Mouse (Mus musculus) thymus, adult 2 months (tissue): ENCODE results near the gene Ube2e1.

Source experiments
- CTCF ChIP-seq: fragments of 200-500 bp; IDR thresholded peaks from 2 replicates; pipeline ENCODE4 v1.5.1; 2012; ENCODE audit warnings: mild to moderate bottlenecking, control low read depth, low read length, moderate library complexity, borderline replicate concordance; ENCODE audit not compliant: control insufficient read depth, poor library complexity, insufficient read depth; ENCODE audit errors: extremely low read depth
- POLR2A ChIP-seq: fragments of 200-500 bp; IDR thresholded peaks from 2 replicates; pipeline ENCODE4 v1.6.1; 2012; ENCODE audit warnings: mild to moderate bottlenecking, low read length, control low read depth, moderate library complexity; ENCODE audit not compliant: control insufficient read depth, poor library complexity, insufficient read depth; ENCODE audit errors: extremely low read depth

- TF ChIP-seq CTCF = no peak
- no peak for TF ChIP-seq POLR2A
Measured at GRCm38 (mm10) chr14:18377944-18378575, 46.4 kb upstream of the Ube2e1 start.
